Mouse (Mus musculus) liver, embryonic 15.5 days (tissue): Measurements from ENCODE around the gene Olfr149. TPM values are rescaled to one million over a fixed set of nuclear protein-coding genes. Genes with fewer than 3 reads are reported as not detected.
"Not testable (repeated sequence)": the region's sequence is repeated elsewhere in the genome, so short reads cannot be mapped to it uniquely, and the experiment has no call there.

Experiments used
- ATAC-seq: fragments of 200-750 bp; cut with Nextera tagmentation; 2 replicates; pipeline ENCODE4 v1.8.0; 2017; ENCODE audit warnings: moderate number of reproducible peaks, mild to moderate bottlenecking, moderate library complexity; ENCODE audit not compliant: insufficient read depth
- H3K27ac ChIP-seq: fragments of 300-500 bp; sonication (generic); replicated peaks from 2 replicates; pipeline ENCODE4 v1.5.1; 2015; ENCODE audit warnings: mild to moderate bottlenecking, inconsistent platforms
- H3K27me3 ChIP-seq: fragments of 300-500 bp; sonication (generic); 2 replicates; pipeline ENCODE4 v1.6.1; 2015; ENCODE audit warnings: mild to moderate bottlenecking, inconsistent platforms
- H3K36me3 ChIP-seq: fragments of 300-500 bp; sonication (generic); replicated peaks from 2 replicates; pipeline ENCODE4 v1.6.1; 2015; ENCODE audit warnings: moderate library complexity, mild to moderate bottlenecking, inconsistent platforms
- H3K4me1 ChIP-seq: fragments of 300-500 bp; sonication (generic); replicated peaks from 2 replicates; pipeline ENCODE4 v1.6.1; 2015; ENCODE audit warnings: inconsistent platforms
- H3K4me2 ChIP-seq: fragments of 300-500 bp; sonication (generic); 2 replicates; pipeline ENCODE4 v1.6.1; 2015; ENCODE audit warnings: moderate library complexity, mild to moderate bottlenecking, inconsistent platforms
- H3K4me3 ChIP-seq: fragments of 300-500 bp; sonication (generic); replicated peaks from 2 replicates; pipeline ENCODE4 v1.5.1; 2015; ENCODE audit warnings: mild to moderate bottlenecking, inconsistent platforms
- H3K9ac ChIP-seq: fragments of 300-500 bp; sonication (generic); 2 replicates; pipeline ENCODE4 v1.6.1; 2015; ENCODE audit warnings: moderate library complexity, mild to moderate bottlenecking, inconsistent platforms
- H3K9me3 ChIP-seq: fragments of 300-500 bp; sonication (generic); replicated peaks from 2 replicates; pipeline ENCODE4 v1.6.1; 2016; ENCODE audit warnings: inconsistent platforms
- WGBS: fragments of 180-500 bp; shearing (Covaris S2); methylation state at CpG from one replicate; pipeline ENCODE4 v1.1.7; 2015; ENCODE audit warnings: mixed read lengths; ENCODE audit not compliant: insufficient replicate concordance; 5-methylcytosine and 5-hydroxymethylcytosine counted together
- polyA plus RNA-seq: library from polyadenylated mRNA; unstranded; fragments of >200 nt; fragmentation: Nextera tagmentation; extraction: Ambion mirVana; gene quantifications from 2 replicates; pipeline ENCODE4 v1.2.1, GENCODE M21; 2015

The Olfr149 gene
- not detected in 2 replicates for polyA plus RNA-seq

GRCm38 (mm10) chr9:39707017-39707416 is at the start of gene Olfr149:
Gene Olfr149 (minus strand): TSS chr9:39707117.
- H3K4me1 ChIP-seq = no peaks in the 10 kb centered on the region
- H3K36me3 ChIP-seq = no peaks in the 10 kb centered on the region
- no peaks in the 10 kb centered on the region for H3K9me3 ChIP-seq
- no peak within 1 kb of the TSS for H3K4me2 ChIP-seq
- ATAC-seq = no peak
- no peak within 1 kb of the TSS for H3K4me3 ChIP-seq
- no peaks in the 10 kb centered on the region for H3K27me3 ChIP-seq
- H3K27ac ChIP-seq = no peak within 1 kb of the TSS
- H3K9ac ChIP-seq = no peak within 1 kb of the TSS

GRCm38 (mm10) chr9:39746428-39746827 is 39.5 kb upstream of the Olfr149 start:
- Histone ChIP-seq H3K4me3 (no peak overlapping the region), H3K36me3 (no peaks in the 10 kb centered on the region), H3K9ac (no peak overlapping the region), H3K4me2 (no peak overlapping the region), H3K27ac (no peak overlapping the region), H3K27me3 (no peaks in the 10 kb centered on the region), H3K4me1 (no peaks in the 10 kb centered on the region), H3K9me3 (no peaks in the 10 kb centered on the region)
- ATAC-seq = no peak
- 77% methylated on average over 1 of the region's 1 CpGs for WGBS

GRCm38 (mm10) chr9:39745949-39746348 is 39.0 kb upstream of the Olfr149 start, which contains the start of gene Olfr967:
Gene Olfr967 (plus strand): TSS chr9:39746249.
- H3K4me3 ChIP-seq = no peak within 1 kb of the TSS
- no peaks in the 10 kb centered on the region for H3K36me3 ChIP-seq
- H3K9ac ChIP-seq = no peak within 1 kb of the TSS
- no peak within 1 kb of the TSS for H3K27ac ChIP-seq
- ATAC-seq = no peak
- H3K9me3 ChIP-seq = no peaks in the 10 kb centered on the region
- no peaks in the 10 kb centered on the region for H3K4me1 ChIP-seq
- H3K27me3 ChIP-seq = no peaks in the 10 kb centered on the region
- H3K4me2 ChIP-seq = no peak within 1 kb of the TSS

GRCm38 (mm10) chr9:39740741-39741140 is 33.8 kb upstream of the Olfr149 start:
- no peaks in the 10 kb centered on the region for H3K4me1 ChIP-seq
- H3K27me3 ChIP-seq = no peaks in the 10 kb centered on the region
- H3K9me3 ChIP-seq = no peaks in the 10 kb centered on the region
- no peak overlapping the region for H3K9ac ChIP-seq
- H3K27ac ChIP-seq = no peak overlapping the region
- H3K4me2 ChIP-seq = no peak overlapping the region
- WGBS = 59% methylated on average over 1 of the region's 1 CpGs
- ATAC-seq = no peak
- no peaks in the 10 kb centered on the region for H3K36me3 ChIP-seq
- H3K4me3 ChIP-seq = no peak overlapping the region

- H3K4me3 ChIP-seq = no peak within 1 kb of the TSS
- ATAC-seq = no peak
- H3K9ac ChIP-seq = no peak within 1 kb of the TSS
- H3K4me2 ChIP-seq = no peak within 1 kb of the TSS
- H3K27ac ChIP-seq = no peak within 1 kb of the TSS
- H3K4me1 ChIP-seq = no peaks in the 10 kb centered on the region
- H3K9me3 ChIP-seq = no peaks in the 10 kb centered on the region
- H3K36me3 ChIP-seq = no peaks in the 10 kb centered on the region
- no peaks in the 10 kb centered on the region for H3K27me3 ChIP-seq
Measured at GRCm38 (mm10) chr9:39730678-39731077, 23.8 kb upstream of the Olfr149 start, which contains the start of gene Olfr150. Gene Olfr150 (plus strand): TSS chr9:39730978.

- no peaks in the 10 kb centered on the region for H3K27me3 ChIP-seq
- H3K27ac ChIP-seq = no peak within 1 kb of the TSS
- no peak within 1 kb of the TSS for H3K4me3 ChIP-seq
- no peak within 1 kb of the TSS for H3K9ac ChIP-seq
- no peaks in the 10 kb centered on the region for H3K4me1 ChIP-seq
- H3K9me3 ChIP-seq = no peaks in the 10 kb centered on the region
- no peak for ATAC-seq
- H3K36me3 ChIP-seq = no peaks in the 10 kb centered on the region
- H3K4me2 ChIP-seq = no peak within 1 kb of the TSS
Measured at GRCm38 (mm10) chr9:39711053-39711452, 4.1 kb upstream of the Olfr149 start, which contains the start of gene Olfr965. Gene Olfr965 (plus strand): TSS chr9:39711353.

GRCm38 (mm10) chr9:39708958-39709357 is 2.0 kb upstream of the Olfr149 start:
- no peaks in the 10 kb centered on the region for H3K9me3 ChIP-seq
- H3K9ac ChIP-seq = no peak overlapping the region
- no peaks in the 10 kb centered on the region for H3K4me1 ChIP-seq
- H3K27me3 ChIP-seq = no peaks in the 10 kb centered on the region
- no peak overlapping the region for H3K4me3 ChIP-seq
- no peak overlapping the region for H3K4me2 ChIP-seq
- WGBS = 50% methylated on average over 3 of the region's 3 CpGs
- H3K36me3 ChIP-seq = no peaks in the 10 kb centered on the region
- no peak for ATAC-seq
- no peak overlapping the region for H3K27ac ChIP-seq

- not testable (repeated sequence) for H3K4me1 ChIP-seq, H3K27me3 ChIP-seq, H3K4me3 ChIP-seq, H3K9me3 ChIP-seq, H3K9ac ChIP-seq, H3K27ac ChIP-seq, H3K4me2 ChIP-seq, ATAC-seq, H3K36me3 ChIP-seq
- 77% methylated on average over 8 of the region's 8 CpGs for WGBS
Measured at GRCm38 (mm10) chr9:39701123-39701522, 5.8 kb downstream of the Olfr149 start.

GRCm38 (mm10) chr9:39679280-39679679 is 27.6 kb downstream of the Olfr149 start:
- H3K9ac ChIP-seq = no peak overlapping the region
- H3K36me3 ChIP-seq = no peaks in the 10 kb centered on the region
- no peak for ATAC-seq
- H3K4me1 ChIP-seq = no peaks in the 10 kb centered on the region
- no peak overlapping the region for H3K4me3 ChIP-seq
- H3K27me3 ChIP-seq = no peaks in the 10 kb centered on the region
- H3K27ac ChIP-seq = no peak overlapping the region
- H3K9me3 ChIP-seq = no peaks in the 10 kb centered on the region
- H3K4me2 ChIP-seq = no peak overlapping the region
- WGBS = 27% methylated on average over 2 of the region's 2 CpGs

- Histone ChIP-seq H3K27me3 (no peaks in the 10 kb centered on the region), H3K36me3 (no peaks in the 10 kb centered on the region), H3K4me1 (no peaks in the 10 kb centered on the region), H3K4me2 (no peak overlapping the region), H3K27ac (no peak overlapping the region), H3K9ac (no peak overlapping the region), H3K9me3 (no peaks in the 10 kb centered on the region), H3K4me3 (no peak overlapping the region)
- no peak for ATAC-seq
- 65% methylated on average over 2 of the region's 2 CpGs for WGBS
Measured at GRCm38 (mm10) chr9:39678557-39678956, 28.4 kb downstream of the Olfr149 start.

GRCm38 (mm10) chr9:39674820-39675219 is 32.1 kb downstream of the Olfr149 start:
- H3K9me3 ChIP-seq = no peaks in the 10 kb centered on the region
- no peak overlapping the region for H3K27ac ChIP-seq
- no peaks in the 10 kb centered on the region for H3K36me3 ChIP-seq
- H3K9ac ChIP-seq = no peak overlapping the region
- H3K4me2 ChIP-seq = no peak overlapping the region
- 49% methylated on average over 2 of the region's 2 CpGs for WGBS
- no peak overlapping the region for H3K4me3 ChIP-seq
- ATAC-seq = no peak
- H3K4me1 ChIP-seq = no peaks in the 10 kb centered on the region
- H3K27me3 ChIP-seq = no peaks in the 10 kb centered on the region

GRCm38 (mm10) chr9:39669723-39670122 is 37.2 kb downstream of the Olfr149 start:
- Histone ChIP-seq H3K9ac (no peak overlapping the region), H3K9me3 (no peaks in the 10 kb centered on the region), H3K4me3 (no peak overlapping the region), H3K27me3 (no peaks in the 10 kb centered on the region), H3K27ac (no peak overlapping the region), H3K36me3 (no peaks in the 10 kb centered on the region), H3K4me2 (no peak overlapping the region), H3K4me1 (no peaks in the 10 kb centered on the region)
- ATAC-seq = no peak
- 45% methylated on average over 2 of the region's 2 CpGs for WGBS
